Mouse (Mus musculus) lung, adult 10 weeks (tissue): ENCODE measurements around the gene Rnf225. TPM values are rescaled to one million over a fixed set of nuclear protein-coding genes. Genes with fewer than 3 reads are reported as not detected.

Source experiments
- polyA plus RNA-seq: library from polyadenylated mRNA; stranded (reverse); fragments of 350-450 nt; fragmentation: Illumina TruSeq; extraction: RNeasy Lipid Tissue Mini Kit (QIAGEN cat#74804); gene quantifications from one replicate; pipeline ENCODE4 v1.2.3, GENCODE M21; 2014; ENCODE audit warnings: low read depth, low replicate concordance; ENCODE audit not compliant: insufficient read depth

The Rnf225 gene
- polyA plus RNA-seq = 0.42 TPM

GRCm38 (mm10) chr7:12927191-12927680, at the start of gene Rnf225:
Rnf225 (plus strand) TSS chr7:12927416.

GRCm38 (mm10) chr7:12880911-12881660, 46.1 kb upstream of the Rnf225 start, which contains the start of gene Zfp128:
Zfp128 (plus strand) TSS chr7:12881177.

GRCm38 (mm10) chr7:12897655-12898410, 29.4 kb upstream of the Rnf225 start, which contains the start of gene Zscan22:
Zscan22 (plus strand) TSS chr7:12897815.

GRCm38 (mm10) chr7:12921705-12922465, 5.3 kb upstream of the Rnf225 start, which contains the start of gene Rps5:
Rps5 (plus strand) TSS chr7:12922290.

GRCm38 (mm10) chr7:12965678-12966091, 38.5 kb downstream of the Rnf225 start, which contains the start of gene Zfp324:
Zfp324 (plus strand) TSS chr7:12965838.

GRCm38 (mm10) chr7:12977682-12978389, 50.6 kb downstream of the Rnf225 start, which contains the start of gene Zfp446:
Zfp446 (plus strand) TSS chr7:12977848.

Other genes starting within 250 kb of the Rnf225 start
- not detected for gene Vmn2r55, start 242.4 kb upstream of the Rnf225 start, polyA plus RNA-seq
- not detected for gene Vmn2r56, start 192.4 kb upstream of the Rnf225 start, polyA plus RNA-seq
- 0.95 TPM for gene Zscan18, start 123.8 kb upstream of the Rnf225 start, polyA plus RNA-seq
- 3.1 TPM for gene Zfp329, start 108.6 kb upstream of the Rnf225 start, polyA plus RNA-seq
- gene Zfp110, start 92.7 kb upstream of the Rnf225 start, polyA plus RNA-seq = 15.9 TPM
- 1.5 TPM for gene Zfp128, start 46.2 kb upstream of the Rnf225 start, polyA plus RNA-seq
- gene Zscan22, start 29.6 kb upstream of the Rnf225 start, polyA plus RNA-seq = 4.5 TPM
- 1,656 TPM for gene Rps5, start 5.1 kb upstream of the Rnf225 start, polyA plus RNA-seq
- gene Zfp324, start 38.4 kb downstream of the Rnf225 start, polyA plus RNA-seq = 3.4 TPM
- gene Zfp446, start 50.4 kb downstream of the Rnf225 start, polyA plus RNA-seq = 2.4 TPM
- gene Slc27a5, start 70.8 kb downstream of the Rnf225 start, polyA plus RNA-seq = 0.10 TPM
- gene Trim28, start 71.7 kb downstream of the Rnf225 start, polyA plus RNA-seq = 98.9 TPM
- gene Zbtb45, start 82.6 kb downstream of the Rnf225 start, polyA plus RNA-seq = 8.1 TPM
- 264 TPM for gene Chmp2a, start 107.4 kb downstream of the Rnf225 start, polyA plus RNA-seq
- 97.8 TPM for gene Ube2m, start 110.9 kb downstream of the Rnf225 start, polyA plus RNA-seq
- gene Mzf1, start 127.3 kb downstream of the Rnf225 start, polyA plus RNA-seq = 0.27 TPM
- gene Vmn1r85, start 167.8 kb downstream of the Rnf225 start, polyA plus RNA-seq = not detected
- not detected for gene Vmn1r86, start 192.5 kb downstream of the Rnf225 start, polyA plus RNA-seq
- gene Vmn1r87, start 212.7 kb downstream of the Rnf225 start, polyA plus RNA-seq = not detected
- gene Vmn1r88, start 232.2 kb downstream of the Rnf225 start, polyA plus RNA-seq = not detected